25 mouse cellular contexts compared by ENCODE assay signal in the genomic region with DNA sequence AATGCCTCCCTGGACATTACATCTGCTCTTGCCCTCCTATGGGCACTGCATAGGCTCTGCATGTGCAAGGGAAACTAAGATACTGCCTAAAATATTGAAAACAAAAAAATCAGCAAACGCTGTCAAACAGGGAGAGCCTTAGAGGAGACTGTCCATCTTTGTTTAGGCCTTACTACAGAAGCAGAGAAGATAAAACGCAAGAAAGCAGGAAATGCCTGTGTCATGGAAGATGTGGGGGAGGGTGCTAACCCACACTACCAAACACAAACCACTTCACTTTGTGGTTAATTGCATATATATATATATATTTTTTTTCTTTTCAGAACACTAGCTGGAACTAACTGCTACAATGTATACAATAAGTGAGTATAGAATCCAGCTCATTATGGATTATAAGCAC. TPM values are rescaled to one million over a fixed set of nuclear protein-coding genes. Genes with fewer than 3 reads are reported as not detected.
DNase-seq lines count a peak whose midpoint lies in the region; ATAC-seq and TF ChIP-seq lines count a peak whose summit lies in the region.
"Had no signal": no experiment of that assay in that cellular context is flagged by ENCODE, and none has a peak within 500 bp of the region (broad histone marks: within the 10 kb centered on the region; RNA-seq: fewer than 3 reads in every experiment).

No protein-coding gene starts in this region.

- no peak for TF ChIP-seq CTCF in cortical plate, adult 2 months (IDR thresholded peaks at IDR 0.05; ENCODE audit: extremely low read depth, insufficient read depth, low read length)

- H3K9me3 ChIP-seq in lung, embryonic 15.5 days: no peaks in the 10 kb centered on the region
- H3K9me3 ChIP-seq in hindbrain, embryonic 10.5 days: no peaks in the 10 kb centered on the region
- H3K9me3 ChIP-seq: embryonic facial prominence, embryonic 15.5 days; hindbrain, embryonic 13.5 days; kidney, embryonic 15.5 days had no signal

- peak; percentile 42; the same call in 1 of the 2 replicates for ATAC-seq in lung, embryonic 15.5 days (ENCODE audit: borderline replicate concordance, extremely low read depth, low FRiP score, low TSS enrichment)
- ATAC-seq: intestine, postnatal 0 days had no signal

- no peak overlapping the region for H3K27ac ChIP-seq in lung, embryonic 15.5 days
- peak overlapping the region; percentile 59; the same call in 1 of the 2 replicates for H3K27ac ChIP-seq in cortical plate, adult 2 months (ENCODE audit: insufficient read depth, low read length)
- no peak overlapping the region for H3K27ac ChIP-seq in hindbrain, embryonic 10.5 days
- H3K27ac ChIP-seq: embryonic facial prominence, embryonic 15.5 days; gastrocnemius, adult 2 months; hindbrain, embryonic 13.5 days; kidney, embryonic 15.5 days; stomach, postnatal 0 days had no signal

- H3K36me3 ChIP-seq in lung, embryonic 15.5 days: no peaks in the 10 kb centered on the region
- H3K36me3 ChIP-seq in hindbrain, embryonic 10.5 days: no peaks in the 10 kb centered on the region
- H3K36me3 ChIP-seq: embryonic facial prominence, embryonic 15.5 days; hindbrain, embryonic 13.5 days; kidney, embryonic 15.5 days had no signal

- no peak overlapping the region for H3K9ac ChIP-seq in lung, embryonic 15.5 days
- H3K9ac ChIP-seq: embryonic facial prominence, embryonic 15.5 days; hindbrain, embryonic 13.5 days; kidney, embryonic 15.5 days had no signal

- intact Hi-C loops in heart, postnatal 14 days (cut with DNase I): no loop called here

- no peak for DNase-seq in lung, adult 18-20 months
- DNase-seq in CD4-positive helper T cell, adult 2 months (ENCODE audit: low read depth, low spot score): peak; percentile 82
- DNase-seq in naive thymus-derived CD4-positive, alpha-beta T cell, adult 2 months (ENCODE audit: low read depth): peak; percentile 71
- no peak for DNase-seq in heart, postnatal 14 days
- DNase-seq in urinary bladder, postnatal 25 days (ENCODE audit: low spot score): no peak
- DNase-seq in hindbrain, embryonic 10.5 days (ENCODE audit: low spot score): no peak
- DNase-seq: adrenal gland, postnatal 14 days; cerebellum, adult 11 months; cerebellum, postnatal 14 days; gastrocnemius, adult 2 months; heart, postnatal 10 days; left cerebral cortex, postnatal 4 days; lung, adult 2 months; lung, postnatal 4 days; midbrain, embryonic 14.5 days; right cerebral cortex, postnatal 14 days had no signal

- no peak for TF ChIP-seq POLR2A in cortical plate, adult 2 months (IDR thresholded peaks at IDR 0.05; ENCODE audit: extremely low read depth, insufficient read depth, low read length)

- WGBS in lung, embryonic 15.5 days: 46% methylated on average over 2 of the region's 2 CpGs
- WGBS in hindbrain, embryonic 10.5 days: 68% methylated on average over 2 of the region's 2 CpGs

- no peak overlapping the region for H3K4me3 ChIP-seq in lung, embryonic 15.5 days
- no peak overlapping the region for H3K4me3 ChIP-seq in cortical plate, adult 2 months (ENCODE audit: insufficient read depth, low read length)
- no peak overlapping the region for H3K4me3 ChIP-seq in hindbrain, embryonic 10.5 days
- H3K4me3 ChIP-seq: embryonic facial prominence, embryonic 15.5 days; gastrocnemius, adult 2 months; hindbrain, embryonic 13.5 days; kidney, embryonic 15.5 days; left cerebral cortex, adult 2 months had no signal

- H3K4me2 ChIP-seq in lung, embryonic 15.5 days: no peak overlapping the region
- H3K4me2 ChIP-seq: embryonic facial prominence, embryonic 15.5 days; heart, embryonic 11.5 days; hindbrain, embryonic 13.5 days; kidney, embryonic 15.5 days had no signal

- no peaks in the 10 kb centered on the region for H3K4me1 ChIP-seq in lung, embryonic 15.5 days
- H3K4me1 ChIP-seq in cortical plate, adult 2 months (ENCODE audit: control insufficient read depth, insufficient read depth, low read length): peaks cover 9% of the 10 kb centered on the region
- H3K4me1 ChIP-seq in hindbrain, embryonic 10.5 days (replicated peaks): peaks cover 7% of the 10 kb centered on the region; the same call in 1 of the 2 replicates
- H3K4me1 ChIP-seq: embryonic facial prominence, embryonic 15.5 days; kidney, embryonic 15.5 days had no signal

- no peaks in the 10 kb centered on the region; the same call in 1 of the 2 replicates for H3K27me3 ChIP-seq in lung, embryonic 15.5 days
- no peaks in the 10 kb centered on the region for H3K27me3 ChIP-seq in hindbrain, embryonic 10.5 days (ENCODE audit: insufficient read depth, poor library complexity, severe bottlenecking)
- H3K27me3 ChIP-seq: embryonic facial prominence, embryonic 15.5 days; hindbrain, embryonic 13.5 days; kidney, embryonic 15.5 days had no signal

RNA-seq across cellular contexts. Expression of gene Arap2, which starts 14.3 kb away (rescaled TPM):
- 3.8 and 7.3 TPM in 2 replicates for polyA plus RNA-seq in lung, embryonic 15.5 days (2015; fragmentation: Nextera tagmentation; extraction: Ambion mirVana)
- polyA plus RNA-seq in cortical plate, adult 2 months (2012; rRNA removed): 48.1 and 48.5 TPM in 2 replicates
- total RNA-seq in heart, postnatal 14 days (2021): 1 to 10 TPM; 8.7 to 9.2 TPM
- polyA plus RNA-seq in hindbrain, embryonic 10.5 days (2016; fragmentation: Nextera tagmentation; extraction: Ambion mirVana): 0.77 and 1.2 TPM in 2 replicates

Comparison
In these comparisons a context has a peak if more than half of its experiments do, and no peak if none do; other contexts are left out.
1. DNase-seq: peak in CD4-positive helper T cell, adult 2 months (single experiment) and naive thymus-derived CD4-positive, alpha-beta T cell, adult 2 months (single experiment); none in lung, adult 18-20 months (0 of 2), heart, postnatal 14 days (0 of 2), urinary bladder, postnatal 25 days (single experiment) and hindbrain, embryonic 10.5 days (single experiment).